Mouse (Mus musculus): ENCODE results near the gene Btbd19.

The Btbd19 gene

GRCm38 (mm10) chr4:117139217-117139612 lies 13.7 kb upstream of the Btbd19 start:
- in situ Hi-C loops (cut with MboI; ENCODE audit: low pct_unique_long_range_greater_than_20kb in 1 of 2, low sequenced_read_pairs in 2 of 2, unreplicated experiment in 1 of 2): loop anchor here (25.0 kb wide), 2 partner anchors 302 to 327 kb away; partner anchors contain the start of genes Hpdl (in 1 of the 2), Mutyh (in 1 of the 2) and Toe1 (in 1 of the 2)

DNA sequence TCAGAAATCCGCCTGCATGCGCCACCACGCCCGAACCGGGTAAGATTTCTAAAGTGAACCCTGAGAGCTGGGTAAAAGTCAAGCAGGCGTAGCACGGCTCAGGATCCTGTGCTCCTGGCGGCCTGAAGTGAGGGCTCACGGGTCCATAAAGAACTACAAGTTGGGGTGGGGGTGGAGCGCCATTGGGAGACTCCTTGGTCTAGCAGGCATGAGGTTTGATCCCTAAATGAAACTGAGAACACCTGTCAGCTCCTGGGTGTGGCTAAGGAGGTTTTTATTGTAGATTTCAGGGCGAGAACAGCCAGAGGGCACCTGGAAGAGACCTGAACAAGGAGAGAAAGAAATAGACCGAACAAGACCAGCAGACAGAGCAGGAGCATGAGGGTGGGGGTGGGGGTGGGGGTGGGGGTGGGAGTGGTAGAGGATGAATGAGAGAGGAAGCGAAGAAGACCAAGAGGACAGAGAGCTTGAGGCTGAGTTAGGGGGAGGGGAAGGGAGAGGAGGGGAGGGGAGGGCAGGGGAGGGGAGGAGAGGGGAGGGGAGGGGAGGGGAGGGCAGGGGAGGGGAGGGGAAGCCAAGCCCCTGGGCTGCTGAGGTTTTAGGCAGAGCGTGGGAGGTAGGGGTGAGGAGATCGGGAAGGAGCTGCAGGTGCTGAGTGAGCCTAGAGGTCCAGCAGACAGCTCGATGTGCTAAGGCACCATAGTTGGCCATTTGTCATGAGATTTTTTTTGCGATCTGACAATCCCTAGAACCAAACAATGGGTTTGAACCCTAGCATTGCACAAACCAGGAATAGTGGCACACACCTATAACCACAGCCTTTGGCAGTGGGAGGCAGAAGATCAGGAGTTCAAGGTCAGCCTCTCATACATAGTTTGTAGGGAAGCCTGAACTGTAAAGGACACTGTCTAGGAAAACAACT lies 13.0 kb upstream of the Btbd19 start:
- in situ Hi-C loops (cut with MboI; ENCODE audit: low pct_unique_long_range_greater_than_20kb in 1 of 2, low sequenced_read_pairs in 2 of 2, unreplicated experiment in 1 of 2): loop anchor here (25.0 kb wide), 2 partner anchors 301 to 326 kb away; partner anchors contain the start of genes Hpdl (in 1 of the 2), Mutyh (in 1 of the 2) and Toe1 (in 1 of the 2)

- in situ Hi-C loops (cut with MboI; ENCODE audit: low pct_unique_long_range_greater_than_20kb in 1 of 2, low sequenced_read_pairs in 2 of 2, unreplicated experiment in 1 of 2): loop anchor here (25.0 kb wide), 2 partner anchors 299 to 324 kb away; partner anchors contain the start of genes Hpdl (in 1 of the 2), Mutyh (in 1 of the 2) and Toe1 (in 1 of the 2)
These were observed 10.5 kb upstream of the Btbd19 start for GRCm38 (mm10) chr4:117136034-117136433.

DNA sequence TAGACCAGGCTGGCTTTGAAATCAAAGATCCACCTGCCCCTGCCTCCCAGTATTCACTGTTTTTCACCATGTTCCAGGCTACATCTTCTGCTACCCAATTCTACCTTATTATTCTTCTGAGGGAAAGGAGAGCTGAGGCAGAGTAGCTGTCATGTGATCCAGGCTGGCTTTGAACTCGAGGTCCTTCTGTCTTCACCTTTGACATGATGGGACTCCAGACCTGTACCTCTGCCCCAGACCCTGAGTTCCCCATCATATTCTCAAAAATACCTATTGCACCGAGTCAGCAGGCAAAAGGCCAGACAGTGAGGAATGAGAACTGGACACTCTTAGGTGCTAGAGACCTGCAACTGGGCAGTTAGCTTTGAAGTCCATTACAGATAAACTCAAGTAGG lies 9.1 kb upstream of the Btbd19 start:
- in situ Hi-C loops (cut with MboI; ENCODE audit: low pct_unique_long_range_greater_than_20kb in 1 of 2, low sequenced_read_pairs in 2 of 2, unreplicated experiment in 1 of 2): loop anchor here (25.0 kb wide), 2 partner anchors 297 to 322 kb away; partner anchors contain the start of genes Hpdl (in 1 of the 2), Mutyh (in 1 of the 2) and Toe1 (in 1 of the 2)

GRCm38 (mm10) chr4:117133817-117134600 lies 8.5 kb upstream of the Btbd19 start, which contains the start of gene Plk3:
Gene Plk3, minus strand, starts transcription at chr4:117133963.
- in situ Hi-C loops (cut with MboI; ENCODE audit: low pct_unique_long_range_greater_than_20kb in 1 of 2, low sequenced_read_pairs in 2 of 2, unreplicated experiment in 1 of 2): loop anchor here (25.0 kb wide), 2 partner anchors 297 to 322 kb away; partner anchors contain the start of genes Hpdl (in 1 of the 2), Mutyh (in 1 of the 2) and Toe1 (in 1 of the 2)

DNA sequence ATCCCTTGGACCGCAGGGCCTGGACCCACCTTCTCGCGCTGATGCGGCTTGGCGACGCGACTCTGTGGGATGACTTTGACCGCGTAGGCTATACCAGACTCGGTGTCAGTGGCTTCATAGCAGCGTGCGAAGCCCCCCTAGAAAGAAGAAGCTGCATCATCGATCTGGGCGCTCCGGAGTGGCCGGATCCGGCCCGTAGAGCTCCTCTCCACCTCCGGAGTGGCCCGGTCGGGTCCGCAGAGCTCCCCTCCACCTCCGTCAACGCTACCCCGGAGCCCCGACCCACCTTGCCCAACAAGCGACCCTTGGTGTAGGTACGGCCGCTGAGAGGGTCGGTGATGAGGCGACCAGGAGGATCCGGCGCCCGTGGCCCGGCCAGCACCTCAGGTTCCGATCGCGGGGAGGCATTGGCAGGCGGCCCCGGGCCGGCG lies 7.9 kb upstream of the Btbd19 start:
- in situ Hi-C loops (cut with MboI; ENCODE audit: low pct_unique_long_range_greater_than_20kb in 1 of 2, low sequenced_read_pairs in 2 of 2, unreplicated experiment in 1 of 2): loop anchor here (25.0 kb wide), 2 partner anchors 296 to 321 kb away; partner anchors contain the start of genes Hpdl (in 1 of the 2), Mutyh (in 1 of the 2) and Toe1 (in 1 of the 2)

DNA sequence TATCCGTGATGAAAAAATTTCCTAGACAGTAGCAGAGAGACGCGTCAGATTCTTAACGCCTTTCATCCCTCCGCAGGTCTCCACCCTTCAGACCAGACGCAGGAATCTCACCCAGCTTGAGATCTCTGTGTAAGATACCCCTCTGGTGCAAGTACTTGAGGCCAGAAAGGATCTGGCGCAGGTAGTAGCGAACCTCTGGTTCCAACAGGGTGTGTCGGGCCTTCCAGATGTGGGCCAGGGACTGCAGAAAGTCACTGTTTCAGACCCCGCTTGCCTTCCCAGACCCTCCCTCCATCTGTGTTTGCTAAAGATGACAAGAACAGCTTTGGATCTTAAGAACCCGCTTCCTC lies 7.2 kb upstream of the Btbd19 start:
- in situ Hi-C loops (cut with MboI; ENCODE audit: low pct_unique_long_range_greater_than_20kb in 1 of 2, low sequenced_read_pairs in 2 of 2, unreplicated experiment in 1 of 2): loop anchor here (25.0 kb wide), 2 partner anchors 295 to 320 kb away; partner anchors contain the start of genes Hpdl (in 1 of the 2), Mutyh (in 1 of the 2) and Toe1 (in 1 of the 2)

DNA sequence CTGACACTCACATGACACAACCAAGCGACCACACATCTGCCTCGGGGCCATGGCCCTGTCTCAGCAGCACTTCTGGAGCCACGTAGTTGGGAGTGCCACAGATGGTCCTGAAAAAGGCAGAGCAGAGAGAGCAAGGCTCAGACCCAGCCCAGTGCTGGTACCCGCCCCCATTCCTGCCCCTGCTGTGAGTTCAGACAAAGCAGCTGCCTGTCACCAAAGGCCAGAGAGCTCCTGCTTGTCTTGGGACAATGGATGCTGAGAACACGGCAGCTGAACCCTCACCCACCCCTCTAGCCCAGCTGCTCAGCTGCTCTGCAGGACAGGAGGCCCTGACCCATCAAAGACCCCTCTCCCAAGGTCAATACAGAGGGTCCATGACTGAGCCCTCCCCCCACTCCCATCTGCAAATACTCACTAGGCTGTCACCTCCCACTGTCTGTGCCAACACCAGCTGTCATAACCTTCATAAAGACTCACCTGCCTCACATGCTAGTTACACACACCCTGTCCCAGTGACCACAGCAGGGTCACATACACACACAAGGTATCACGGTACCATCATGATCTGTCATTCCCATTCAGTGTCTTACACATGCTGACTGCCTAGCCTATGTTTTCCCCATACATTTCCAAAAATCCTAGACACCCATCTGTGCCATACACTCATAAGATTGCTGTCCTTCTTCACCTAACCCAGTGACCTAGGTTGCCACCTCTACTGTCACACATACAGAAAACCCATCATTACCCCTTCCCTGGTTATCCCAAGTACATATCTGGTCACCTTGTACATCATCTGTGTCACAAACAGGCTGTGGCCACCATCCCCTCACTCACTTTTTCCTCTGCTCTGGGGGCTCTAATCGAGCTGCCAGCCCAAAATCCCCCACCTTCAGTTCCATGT lies 6.6 kb upstream of the Btbd19 start:
- in situ Hi-C loops (cut with MboI; ENCODE audit: low pct_unique_long_range_greater_than_20kb in 1 of 2, low sequenced_read_pairs in 2 of 2, unreplicated experiment in 1 of 2): loop anchor here (25.0 kb wide), 2 partner anchors 295 to 320 kb away; partner anchors contain the start of genes Hpdl (in 1 of the 2), Mutyh (in 1 of the 2) and Toe1 (in 1 of the 2)

DNA sequence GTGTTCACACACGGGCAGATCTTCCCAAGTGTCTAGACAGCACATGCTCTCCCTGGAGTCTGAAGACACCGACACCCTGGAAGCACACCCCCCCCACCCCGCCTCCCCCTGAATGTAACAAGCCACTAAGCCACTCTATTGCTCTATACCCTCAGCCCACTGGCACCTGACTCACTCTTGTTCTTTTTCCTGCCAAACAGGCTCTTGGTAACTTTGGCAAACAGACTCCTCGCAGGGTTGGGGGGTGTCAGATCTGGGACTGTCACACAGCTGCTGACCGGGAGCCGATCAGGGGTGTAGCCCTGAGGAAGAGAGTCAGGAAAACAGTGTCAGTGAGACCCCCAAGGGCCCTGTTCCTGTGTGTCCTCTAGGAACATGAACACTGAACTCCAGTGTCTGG lies 5.7 kb upstream of the Btbd19 start:
- in situ Hi-C loops (cut with MboI; ENCODE audit: low pct_unique_long_range_greater_than_20kb in 1 of 2, low sequenced_read_pairs in 2 of 2, unreplicated experiment in 1 of 2): loop anchor here (25.0 kb wide), 2 partner anchors 294 to 319 kb away; partner anchors contain the start of genes Hpdl (in 1 of the 2), Mutyh (in 1 of the 2) and Toe1 (in 1 of the 2)

- in situ Hi-C loops (cut with MboI; ENCODE audit: low pct_unique_long_range_greater_than_20kb in 1 of 2, low sequenced_read_pairs in 2 of 2, unreplicated experiment in 1 of 2): loop anchor here (25.0 kb wide), 2 partner anchors 293 to 318 kb away; partner anchors contain the start of genes Hpdl (in 1 of the 2), Mutyh (in 1 of the 2) and Toe1 (in 1 of the 2)
These were observed 5.3 kb upstream of the Btbd19 start for GRCm38 (mm10) chr4:117130790-117131189.

- in situ Hi-C loops (cut with MboI; ENCODE audit: low pct_unique_long_range_greater_than_20kb in 1 of 2, low sequenced_read_pairs in 2 of 2, unreplicated experiment in 1 of 2): loop anchor here (25.0 kb wide), 2 partner anchors 291 to 316 kb away; partner anchors contain the start of genes Hpdl (in 1 of the 2), Mutyh (in 1 of the 2) and Toe1 (in 1 of the 2)
These were observed 2.6 kb upstream of the Btbd19 start for GRCm38 (mm10) chr4:117127991-117128686.

- in situ Hi-C loops (cut with MboI; ENCODE audit: low pct_unique_long_range_greater_than_20kb in 1 of 2, low sequenced_read_pairs in 2 of 2, unreplicated experiment in 1 of 2): loop anchor here (25.0 kb wide), 2 partner anchors 289 to 314 kb away; partner anchors contain the start of genes Hpdl (in 1 of the 2), Mutyh (in 1 of the 2) and Toe1 (in 1 of the 2)
These were observed 1.3 kb upstream of the Btbd19 start, which contains the start of gene Tctex1d4 for GRCm38 (mm10) chr4:117126675-117127290. Gene Tctex1d4, plus strand, starts transcription at chr4:117126794.

DNA sequence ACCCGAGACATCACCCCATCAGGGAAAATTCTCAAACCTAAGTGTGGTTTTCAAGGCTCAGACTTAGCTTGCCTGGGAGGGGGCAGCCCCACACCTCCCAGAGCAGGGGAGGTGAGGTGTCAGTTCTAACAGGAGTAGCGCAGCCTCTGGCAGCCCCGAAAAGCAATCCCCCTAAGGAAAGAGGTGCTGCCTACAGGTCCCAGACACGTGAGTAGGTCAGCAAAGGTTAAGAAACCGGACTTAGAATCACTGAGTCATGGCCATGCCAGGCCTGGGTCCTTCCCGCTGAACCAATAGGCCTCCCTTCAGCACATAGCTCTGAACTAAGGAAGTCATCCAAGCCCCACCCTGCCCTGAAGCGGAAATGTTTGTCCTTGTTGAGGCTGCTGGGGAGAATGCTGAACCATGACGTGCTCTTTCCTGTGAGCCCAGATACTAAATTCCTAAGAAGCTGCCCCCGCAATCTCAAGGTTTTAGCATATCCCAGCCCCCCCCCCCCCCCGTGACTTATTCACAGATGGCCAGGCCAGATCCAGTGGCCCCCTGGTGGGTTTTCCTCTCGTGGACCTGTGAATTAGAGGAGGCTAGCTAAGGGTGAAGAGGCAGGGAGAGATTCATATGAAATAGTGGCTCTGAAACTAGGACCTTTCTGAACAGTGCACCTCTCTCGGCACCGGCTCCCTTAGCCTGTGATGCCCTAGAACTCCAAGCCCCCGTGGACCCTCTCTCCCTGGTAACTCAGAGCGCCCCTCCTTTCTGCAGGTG lies 567 bp upstream of the Btbd19 start:
- in situ Hi-C loops (cut with MboI; ENCODE audit: low pct_unique_long_range_greater_than_20kb in 1 of 2, low sequenced_read_pairs in 2 of 2, unreplicated experiment in 1 of 2): loop anchor here (25.0 kb wide), 2 partner anchors 289 to 314 kb away; partner anchors contain the start of genes Hpdl (in 1 of the 2), Mutyh (in 1 of the 2) and Toe1 (in 1 of the 2)

DNA sequence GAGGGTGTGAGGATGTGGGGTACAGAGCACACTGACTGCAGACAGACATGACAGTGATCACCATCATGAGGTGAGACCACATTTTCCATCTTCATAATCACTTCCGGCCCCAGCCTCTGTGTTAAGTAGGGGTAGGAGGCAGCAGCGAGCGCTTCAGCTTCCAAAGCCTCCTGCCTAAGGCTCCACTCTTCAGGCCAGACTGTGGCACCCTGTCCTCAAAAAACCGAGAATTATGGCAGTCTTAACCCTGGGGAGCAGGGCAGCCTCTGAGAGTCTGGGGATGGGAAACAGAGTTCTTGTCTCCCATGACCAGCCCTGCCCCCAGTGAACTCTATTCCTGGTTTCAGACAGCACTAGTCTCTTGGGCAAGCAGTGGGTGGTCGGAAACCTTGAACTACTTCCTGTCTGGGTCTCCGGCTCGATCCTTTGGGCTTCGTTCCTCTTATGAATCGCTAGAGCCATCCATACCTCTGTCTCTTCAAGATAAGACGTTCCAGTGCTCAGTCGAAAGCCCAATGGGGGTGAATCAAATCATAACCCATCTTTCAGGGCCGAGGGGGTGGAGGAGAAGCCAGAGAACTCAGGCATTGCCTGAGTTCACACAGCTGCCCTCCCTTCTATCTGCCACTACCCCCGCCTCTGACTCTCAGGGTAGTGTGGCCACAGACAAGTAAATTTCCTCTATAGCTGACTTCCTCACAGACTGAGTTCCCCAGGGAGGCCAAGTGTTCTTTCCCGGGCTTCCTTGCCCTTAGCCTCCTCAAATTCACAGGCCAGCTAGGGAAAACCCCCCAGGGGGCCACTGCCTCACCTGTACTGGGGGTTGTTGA lies 792 bp downstream of the Btbd19 start:
- in situ Hi-C loops (cut with MboI; ENCODE audit: low pct_unique_long_range_greater_than_20kb in 1 of 2, low sequenced_read_pairs in 2 of 2, unreplicated experiment in 1 of 2): loop anchor here (25.0 kb wide), 2 partner anchors 287 to 312 kb away; partner anchors contain the start of genes Hpdl (in 1 of the 2), Mutyh (in 1 of the 2) and Toe1 (in 1 of the 2)

All from mouse embryonic stem cell (cell line).